Mouse (Mus musculus): ENCODE data around the gene Szt2. TPM values are rescaled to one million over a fixed set of nuclear protein-coding genes. Genes with fewer than 3 reads are reported as not detected.
A peak's percentile ranks its signal among the peaks of the same experiment; 100 is the strongest.

Gene Szt2
- total and polyA plus RNA-seq, 3 experiments = 10.1 to 15.5 (median 11.1) TPM

GRCm38 (mm10) chr4:118359896-118360720 lies 49.0 kb downstream of the Szt2 start:
- DNase-seq = peak; percentile 84 to 85
- WGBS = 3% methylated on average over 54 of the region's 54 CpGs
- TF ChIP-seq EP300 (IDR thresholded peaks at IDR 0.05; ENCODE audit: insufficient read depth, low read depth, low read length) (no peak), CTCF (IDR thresholded peaks at IDR 0.05) (no peak), POLR2A (IDR thresholded peaks at IDR 0.05; ENCODE audit: insufficient read depth, low read depth, low read length) (peak; percentile 53; the same call in 1 of the 2 replicates)
- intact Hi-C loops (cut with DNase I) = no loop called here
- Histone ChIP-seq H3K27ac (peak overlapping the region; percentile 82), H3K79me2 (replicated peaks; ENCODE audit: control insufficient read depth, insufficient read depth, low read length) (no peaks in the 10 kb centered on the region), H3K4me3 (peak overlapping the region; percentile 86), H3K9ac (ENCODE audit: low read depth, low read length) (peak overlapping the region; percentile 77), H3K4me1 (ENCODE audit: control insufficient read depth, insufficient read depth, low read length) (peaks cover 1% of the 10 kb centered on the region), H3K36me3 (ENCODE audit: control insufficient read depth, insufficient read depth, low read length) (no peaks in the 10 kb centered on the region), H3K27me3 (ENCODE audit: control insufficient read depth, insufficient read depth, low read length) (no peaks in the 10 kb centered on the region)

GRCm38 (mm10) chr4:118359211-118359895 lies 49.7 kb downstream of the Szt2 start:
- DNase-seq = no peak
- intact Hi-C loops (cut with DNase I) = no loop called here
- H3K9ac ChIP-seq (ENCODE audit: low read depth, low read length) = peak overlapping the region; percentile 77
- WGBS = 13% methylated on average over 21 of the region's 21 CpGs
- H3K79me2 ChIP-seq (replicated peaks; ENCODE audit: control insufficient read depth, insufficient read depth, low read length) = no peaks in the 10 kb centered on the region
- H3K4me3 ChIP-seq = peak overlapping the region; percentile 86
- no peak for TF ChIP-seq POLR2A (IDR thresholded peaks at IDR 0.05; ENCODE audit: insufficient read depth, low read depth, low read length)
- TF ChIP-seq EP300 (IDR thresholded peaks at IDR 0.05; ENCODE audit: insufficient read depth, low read depth, low read length) = no peak
- no peak for TF ChIP-seq CTCF (IDR thresholded peaks at IDR 0.05)
- no peaks in the 10 kb centered on the region for H3K27me3 ChIP-seq (ENCODE audit: control insufficient read depth, insufficient read depth, low read length)
- H3K4me1 ChIP-seq (ENCODE audit: control insufficient read depth, insufficient read depth, low read length) = peaks cover 1% of the 10 kb centered on the region
- H3K36me3 ChIP-seq (ENCODE audit: control insufficient read depth, insufficient read depth, low read length) = no peaks in the 10 kb centered on the region
- H3K27ac ChIP-seq = peak overlapping the region; percentile 82

GRCm38 (mm10) chr4:118358159-118358895 lies 50.7 kb downstream of the Szt2 start:
- 82% methylated on average over 17 of the region's 17 CpGs for WGBS
- DNase-seq = no peak
- intact Hi-C loops (cut with DNase I) = no loop called here

GRCm38 (mm10) chr4:118357504-118357903 lies 51.6 kb downstream of the Szt2 start:
- Histone ChIP-seq H3K27ac (no peak overlapping the region), H3K4me1 (ENCODE audit: control insufficient read depth, insufficient read depth, low read length) (peaks cover 1% of the 10 kb centered on the region), H3K36me3 (ENCODE audit: control insufficient read depth, insufficient read depth, low read length) (no peaks in the 10 kb centered on the region), H3K79me2 (replicated peaks; ENCODE audit: control insufficient read depth, insufficient read depth, low read length) (no peaks in the 10 kb centered on the region), H3K4me3 (no peak overlapping the region), H3K9ac (ENCODE audit: low read depth, low read length) (no peak overlapping the region), H3K27me3 (ENCODE audit: control insufficient read depth, insufficient read depth, low read length) (no peaks in the 10 kb centered on the region)
- DNase-seq = no peak
- intact Hi-C loops (cut with DNase I) = no loop called here
- 87% methylated on average over 8 of the region's 8 CpGs for WGBS
- TF ChIP-seq EP300 (IDR thresholded peaks at IDR 0.05; ENCODE audit: insufficient read depth, low read depth, low read length) (no peak), CTCF (IDR thresholded peaks at IDR 0.05) (no peak), POLR2A (IDR thresholded peaks at IDR 0.05; ENCODE audit: insufficient read depth, low read depth, low read length) (no peak)

More at GRCm38 (mm10) chr4:118358159-118358895, 50.7 kb downstream of the Szt2 start:
- Histone ChIP-seq H3K36me3 (ENCODE audit: control insufficient read depth, insufficient read depth, low read length) (no peaks in the 10 kb centered on the region), H3K9ac (ENCODE audit: low read depth, low read length) (no peak overlapping the region), H3K4me1 (ENCODE audit: control insufficient read depth, insufficient read depth, low read length) (peaks cover 1% of the 10 kb centered on the region), H3K27ac (no peak overlapping the region), H3K79me2 (replicated peaks; ENCODE audit: control insufficient read depth, insufficient read depth, low read length) (no peaks in the 10 kb centered on the region), H3K27me3 (ENCODE audit: control insufficient read depth, insufficient read depth, low read length) (no peaks in the 10 kb centered on the region), H3K4me3 (no peak overlapping the region)
- TF ChIP-seq CTCF (IDR thresholded peaks at IDR 0.05) (no peak), EP300 (IDR thresholded peaks at IDR 0.05; ENCODE audit: insufficient read depth, low read depth, low read length) (no peak), POLR2A (IDR thresholded peaks at IDR 0.05; ENCODE audit: insufficient read depth, low read depth, low read length) (no peak)

- H3K4me3 ChIP-seq = no peak overlapping the region
- peaks cover 1% of the 10 kb centered on the region for H3K4me1 ChIP-seq (ENCODE audit: control insufficient read depth, insufficient read depth, low read length)
- 83% methylated on average over 6 of the region's 6 CpGs for whole genome bisulfite sequencing
- H3K27me3 ChIP-seq (ENCODE audit: control insufficient read depth, insufficient read depth, low read length) = no peaks in the 10 kb centered on the region
- no peak for DNase-seq
- H3K9ac ChIP-seq (ENCODE audit: low read depth, low read length) = no peak overlapping the region
- no peaks in the 10 kb centered on the region for H3K79me2 ChIP-seq (replicated peaks; ENCODE audit: control insufficient read depth, insufficient read depth, low read length)
- intact Hi-C loops (cut with DNase I) = no loop called here
- no peaks in the 10 kb centered on the region for H3K36me3 ChIP-seq (ENCODE audit: control insufficient read depth, insufficient read depth, low read length)
- H3K27ac ChIP-seq = no peak overlapping the region
- TF ChIP-seq POLR2A (IDR thresholded peaks at IDR 0.05; ENCODE audit: insufficient read depth, low read depth, low read length) (no peak), CTCF (IDR thresholded peaks at IDR 0.05) (no peak), EP300 (IDR thresholded peaks at IDR 0.05; ENCODE audit: insufficient read depth, low read depth, low read length) (no peak)
These were observed 52.3 kb downstream of the Szt2 start for GRCm38 (mm10) chr4:118356738-118357137.
